Mouse (Mus musculus): Measurements from ENCODE around the gene Cd300ld3.

The Cd300ld3 gene

DNA sequence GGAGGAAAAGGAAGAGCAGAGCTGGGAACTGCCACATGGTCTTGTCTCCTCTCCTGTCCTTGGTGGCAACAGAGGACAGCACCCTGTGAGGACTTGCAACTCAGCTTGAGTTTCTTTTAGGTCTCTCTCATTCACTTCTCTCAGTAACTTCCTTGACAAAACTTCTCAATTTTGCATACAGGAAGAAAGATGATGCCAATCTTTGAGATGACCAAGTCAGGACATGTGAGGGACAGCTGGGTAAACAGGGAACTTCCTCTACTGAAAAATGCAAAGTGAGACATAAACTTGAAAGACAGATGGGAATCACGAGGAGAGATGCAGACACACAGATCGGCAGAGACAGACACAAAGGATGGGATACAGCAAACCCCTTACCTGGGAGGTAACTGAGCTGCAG lies at the start of gene Cd300ld3:
Gene Cd300ld3, minus strand, starts transcription at position 151 of the 400 bp plus-strand sequence.
- DNase-seq: no peak

DNA sequence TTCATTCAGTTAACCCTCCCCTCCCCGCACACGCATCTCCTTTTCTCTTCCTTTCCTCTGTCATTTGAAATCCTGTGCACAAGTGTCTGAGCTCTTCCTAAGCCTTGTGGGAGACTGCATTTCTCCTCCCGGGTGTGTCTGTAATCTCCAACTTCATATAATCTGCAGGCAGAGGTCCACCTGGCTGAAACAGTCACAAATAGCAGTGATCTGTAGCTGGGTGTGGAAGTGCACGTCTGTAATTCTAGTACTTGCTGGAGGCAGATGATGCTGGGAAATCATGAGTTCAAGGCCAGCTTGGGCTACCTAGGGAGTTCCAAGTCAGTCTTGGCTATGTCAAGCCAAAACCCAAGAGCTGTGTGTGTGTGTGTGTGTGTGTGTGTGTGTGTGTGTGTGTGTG lies 43.9 kb upstream of the Cd300ld3 start:
- DNase-seq: no peak

DNA sequence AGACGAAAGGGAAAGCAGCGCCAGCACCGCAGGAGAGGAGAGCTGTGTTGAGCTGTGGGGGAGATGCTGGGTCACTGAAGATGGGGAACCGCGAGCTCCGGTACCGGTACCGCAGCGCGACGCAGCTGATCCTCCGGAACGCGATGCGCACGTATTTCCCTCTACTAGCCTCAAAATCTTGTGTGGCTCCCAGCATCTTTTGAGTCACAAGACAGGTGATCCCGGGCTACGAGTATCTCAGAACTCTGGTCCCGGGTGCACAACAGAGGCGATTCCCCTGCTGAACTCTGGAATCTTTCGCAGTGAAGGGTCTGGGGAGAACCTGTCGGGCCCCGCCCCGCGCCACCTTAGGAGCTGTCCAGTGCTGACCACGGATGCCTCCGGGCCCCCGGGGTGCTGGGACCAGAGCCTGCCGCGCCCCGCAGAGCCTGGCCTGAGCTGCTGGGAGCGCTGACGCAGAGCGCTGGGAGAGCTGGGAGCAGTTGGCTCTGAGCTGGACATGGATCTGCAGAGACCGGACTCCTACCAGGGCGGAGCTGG lies 43.2 kb upstream of the Cd300ld3 start, which contains the start of gene Rab37:
Gene Rab37, plus strand, starts transcription at position 70 of the 540 bp plus-strand sequence.
- no peak for DNase-seq

DNA sequence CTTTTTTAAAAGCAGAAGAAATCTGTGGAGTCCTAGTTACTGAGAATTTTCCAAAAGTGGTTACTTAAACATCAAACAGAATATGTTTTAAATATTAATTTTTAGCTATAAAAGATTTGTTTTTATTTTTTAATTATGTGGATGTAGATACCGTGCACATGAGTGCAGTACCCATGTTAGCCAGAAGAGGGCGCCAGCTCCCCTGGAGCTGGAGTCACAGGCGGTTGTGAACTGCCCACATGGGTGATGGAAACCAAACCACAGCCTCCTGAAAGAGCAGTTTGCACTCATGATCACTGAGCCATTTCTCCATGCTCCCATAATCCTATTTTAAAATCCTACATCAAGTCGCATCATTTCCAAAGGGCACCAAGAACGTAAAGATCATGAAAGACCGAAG lies 41.6 kb upstream of the Cd300ld3 start:
- no peak for DNase-seq

DNA sequence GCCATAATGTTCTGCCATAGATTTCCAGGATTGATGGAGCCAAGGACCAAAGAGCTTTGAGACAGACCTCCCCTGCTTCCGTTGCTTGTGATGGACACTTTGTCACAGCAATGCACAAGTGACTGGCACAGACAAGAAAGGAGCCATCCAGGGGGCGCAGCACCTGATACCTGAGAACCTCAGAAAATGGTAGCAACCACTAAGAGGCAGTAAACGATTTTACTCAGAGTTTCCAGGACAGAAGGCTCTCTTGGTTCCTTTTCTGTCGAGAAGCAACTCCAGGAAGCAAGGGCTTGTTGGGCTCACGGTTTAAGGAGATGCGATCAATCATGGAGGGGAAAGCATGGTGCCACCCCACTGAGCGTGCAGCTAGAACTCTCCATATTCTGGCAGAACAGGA lies 38.0 kb upstream of the Cd300ld3 start:
- DNase-seq: no peak

DNA sequence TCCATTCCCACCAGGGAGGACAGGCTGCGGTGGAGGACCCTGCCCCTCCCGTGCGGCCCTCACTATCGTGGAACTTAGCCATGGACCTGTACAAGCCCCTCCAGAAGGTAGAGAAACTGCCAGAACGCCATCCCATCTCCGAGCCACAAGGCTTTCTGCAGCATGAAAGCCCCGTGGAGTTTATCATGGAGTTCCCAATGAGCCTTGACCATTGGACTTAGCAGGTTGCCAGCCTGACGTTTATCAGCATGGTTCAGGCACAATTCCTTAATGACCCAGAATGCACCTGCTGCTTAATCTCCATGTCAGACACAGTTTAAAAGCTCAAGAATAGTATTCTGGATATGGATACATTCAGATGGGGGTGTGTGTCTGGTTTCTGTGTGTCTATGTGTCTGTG lies 36.9 kb upstream of the Cd300ld3 start:
- DNase-seq: no peak

DNA sequence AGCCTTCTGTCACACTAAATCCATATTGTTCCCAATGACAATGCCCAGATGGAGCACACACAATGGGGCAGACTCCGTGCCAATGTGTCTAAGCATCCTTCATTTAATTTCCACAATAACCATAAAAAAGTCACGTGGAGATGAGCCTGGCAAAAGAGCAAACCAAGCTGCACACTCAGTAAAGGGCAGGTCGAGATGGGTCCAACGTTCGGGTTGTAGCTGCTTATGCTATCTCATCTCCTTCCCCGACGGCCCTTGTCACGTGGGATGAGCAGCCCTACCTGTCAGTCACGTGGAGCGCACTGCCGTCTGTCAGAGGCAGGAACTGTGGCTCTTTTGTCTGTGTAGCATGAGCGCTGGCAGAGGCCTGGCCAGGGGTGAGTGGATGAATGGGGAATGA lies 36.4 kb upstream of the Cd300ld3 start:
- no peak for DNase-seq

DNA sequence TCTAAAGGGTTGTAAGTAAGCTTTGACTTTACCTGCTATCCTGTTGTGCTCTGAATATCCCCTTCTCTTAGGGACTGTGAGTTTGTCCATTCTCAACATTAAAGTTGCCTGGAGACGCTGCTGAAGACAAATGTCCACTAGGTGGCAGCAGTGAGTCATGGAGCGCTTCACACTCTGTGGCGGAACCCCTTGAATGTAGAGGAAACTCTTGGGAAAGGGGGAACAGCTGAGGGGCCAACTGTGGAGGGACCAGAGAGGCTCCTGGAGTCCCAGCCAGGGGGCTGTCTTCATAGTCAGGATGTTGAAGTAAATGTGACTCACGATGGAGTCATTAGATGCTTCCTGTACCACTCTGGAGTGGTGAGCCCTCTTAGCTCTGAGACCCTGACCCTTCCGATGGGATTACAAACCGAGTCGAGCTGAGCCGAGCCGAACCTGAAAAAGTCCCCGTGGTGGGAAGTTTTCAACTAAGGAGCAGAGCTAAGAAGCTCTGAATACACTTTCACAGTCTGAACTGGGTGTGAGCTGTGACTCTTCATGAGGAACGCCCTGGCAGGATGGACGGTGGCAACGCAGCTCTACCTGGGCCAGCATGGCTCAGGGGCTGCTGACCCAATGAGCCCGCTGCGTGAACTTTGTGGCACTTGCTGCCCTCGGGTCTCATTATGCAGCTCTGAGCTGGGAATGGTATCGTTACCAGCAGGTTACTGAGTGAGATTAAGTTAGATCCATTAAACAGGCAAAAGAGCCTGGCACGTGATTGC lies 35.3 kb upstream of the Cd300ld3 start:
- peak; percentile 58 for DNase-seq

DNA sequence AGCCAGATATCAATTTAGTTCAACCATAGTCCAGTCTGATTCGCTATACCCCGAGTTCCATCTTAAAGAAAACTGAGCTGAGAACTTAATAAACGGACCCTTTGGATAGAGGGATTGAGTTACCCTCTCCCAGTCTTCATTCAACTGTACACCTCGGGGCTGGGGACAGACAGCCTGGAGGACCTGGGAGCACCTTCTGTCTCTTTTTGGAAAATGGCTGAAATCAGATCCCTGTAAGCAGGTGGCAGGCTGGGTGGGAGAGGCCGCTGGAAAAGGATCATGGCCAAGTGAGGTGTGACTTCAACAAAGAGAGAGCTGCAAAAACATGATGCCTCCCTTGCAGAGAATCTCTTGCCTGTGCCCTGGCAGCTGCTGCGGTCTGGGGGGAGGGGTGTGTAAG lies 34.0 kb upstream of the Cd300ld3 start:
- DNase-seq: no peak

DNA sequence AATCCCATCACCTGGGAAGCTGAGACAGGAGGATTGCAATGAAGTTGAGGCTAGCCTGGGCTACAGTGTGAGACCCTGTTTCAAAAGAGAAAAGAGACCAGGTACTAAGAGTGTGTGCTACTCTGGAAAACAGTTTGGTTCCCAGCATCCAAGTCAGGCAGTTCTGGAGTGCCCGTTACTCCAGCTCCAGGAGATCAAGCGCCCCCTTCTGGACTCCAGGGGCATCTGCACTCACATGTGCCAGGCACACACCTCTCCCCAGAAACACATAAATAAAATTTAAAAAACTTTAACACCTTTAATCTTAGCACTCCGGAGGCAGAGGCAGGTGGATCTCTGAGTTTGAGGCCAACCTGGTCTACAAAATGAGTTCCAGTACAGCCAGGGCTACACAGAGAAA lies 33.2 kb upstream of the Cd300ld3 start:
- DNase-seq: no peak

DNA sequence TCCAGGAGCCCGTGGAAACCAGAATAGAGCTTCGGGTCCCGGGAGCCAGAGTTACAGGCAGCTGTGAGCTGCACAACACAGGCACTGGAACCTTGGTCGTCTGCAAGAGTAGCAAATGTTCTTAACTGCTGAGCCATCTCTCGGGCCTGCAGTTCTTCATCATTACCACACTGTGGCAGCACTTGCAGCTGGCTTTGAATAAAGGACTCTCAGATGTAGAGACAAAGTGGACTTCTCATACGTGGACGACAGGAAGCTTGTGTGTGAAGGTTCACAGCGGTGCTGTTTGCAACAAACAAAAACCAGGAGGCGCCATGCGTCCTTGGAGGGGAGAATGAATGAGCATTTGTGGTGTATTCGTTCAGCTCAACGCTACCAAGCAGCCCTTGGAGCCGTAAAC lies 32.7 kb upstream of the Cd300ld3 start:
- DNase-seq: peak; percentile 25

DNA sequence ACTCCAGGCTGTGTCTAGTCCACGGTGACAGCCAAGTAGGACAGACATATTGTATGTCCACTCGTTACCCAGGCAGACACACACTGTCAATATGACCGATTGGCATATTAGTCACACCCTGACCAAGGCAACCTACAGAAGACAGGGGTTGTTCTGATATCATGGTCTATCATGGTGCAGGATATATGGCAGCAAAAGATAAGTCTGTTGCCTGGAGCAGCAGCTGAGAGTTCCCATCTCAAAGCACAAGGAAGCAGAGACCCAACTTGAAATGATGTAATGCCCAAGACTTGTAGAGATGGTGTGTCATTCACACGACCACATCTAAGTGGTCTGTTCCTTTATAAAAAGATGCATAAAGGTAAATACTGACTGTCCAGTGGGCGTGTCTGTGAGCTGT lies 30.5 kb upstream of the Cd300ld3 start:
- DNase-seq: no peak

DNA sequence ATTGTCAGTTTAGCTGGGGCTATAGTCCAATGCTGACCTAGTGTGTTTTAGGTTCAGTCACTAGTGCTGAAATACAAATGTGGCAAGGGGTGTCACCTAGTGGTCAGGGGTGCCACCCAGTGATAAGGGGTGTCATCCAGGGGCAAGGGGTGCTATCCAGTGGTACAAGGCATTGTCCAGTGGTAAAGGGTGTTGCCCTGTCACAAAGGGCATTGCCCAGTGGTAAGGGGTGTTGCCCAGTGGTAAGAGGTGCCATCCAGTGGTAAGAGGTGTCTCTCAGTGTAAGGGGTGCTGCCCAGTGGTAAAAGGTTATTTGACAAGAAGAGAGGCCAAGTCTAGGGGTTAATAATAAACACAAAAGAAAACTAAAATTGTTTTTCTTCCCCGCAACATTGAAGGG lies 29.2 kb upstream of the Cd300ld3 start:
- no peak for DNase-seq

DNA sequence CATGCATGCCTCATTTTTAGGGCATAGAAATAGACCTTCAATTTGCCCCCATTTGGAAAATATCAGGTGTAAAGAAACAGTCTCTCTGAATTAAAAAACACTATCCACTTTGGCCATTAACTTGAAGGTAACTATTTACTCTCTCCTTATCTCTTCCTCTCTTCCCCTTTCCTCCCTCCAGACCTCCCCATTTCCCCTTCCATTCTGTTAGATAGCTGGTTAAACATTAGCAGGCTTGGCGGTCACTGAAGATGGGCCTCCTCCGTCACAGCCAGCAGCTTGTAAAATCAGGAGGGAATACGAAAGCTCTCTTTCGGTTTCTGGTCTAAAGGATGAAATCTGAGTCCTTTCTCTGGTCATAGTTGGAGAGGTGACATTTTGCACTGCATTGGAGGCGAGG lies 27.6 kb upstream of the Cd300ld3 start:
- DNase-seq: no peak

DNA sequence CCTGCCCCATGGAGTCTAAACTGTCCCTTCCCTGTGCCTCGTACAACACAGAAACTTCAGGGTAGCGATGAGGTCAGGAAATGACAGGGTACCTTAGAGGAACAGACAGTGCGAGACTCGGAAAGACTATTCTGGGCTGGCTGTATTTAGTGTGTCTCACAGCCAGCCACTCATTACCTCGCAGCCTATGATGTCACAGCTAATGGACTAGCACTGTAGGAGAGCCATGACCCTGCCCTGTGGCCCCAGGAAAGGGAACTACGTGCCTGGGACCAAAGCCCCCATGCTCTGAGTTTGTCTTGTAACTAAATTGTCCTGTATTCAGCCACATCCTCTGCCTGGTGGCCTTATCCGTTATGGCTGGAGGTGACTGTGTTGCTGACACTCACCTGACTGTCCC lies 27.2 kb upstream of the Cd300ld3 start:
- DNase-seq: no peak

DNA sequence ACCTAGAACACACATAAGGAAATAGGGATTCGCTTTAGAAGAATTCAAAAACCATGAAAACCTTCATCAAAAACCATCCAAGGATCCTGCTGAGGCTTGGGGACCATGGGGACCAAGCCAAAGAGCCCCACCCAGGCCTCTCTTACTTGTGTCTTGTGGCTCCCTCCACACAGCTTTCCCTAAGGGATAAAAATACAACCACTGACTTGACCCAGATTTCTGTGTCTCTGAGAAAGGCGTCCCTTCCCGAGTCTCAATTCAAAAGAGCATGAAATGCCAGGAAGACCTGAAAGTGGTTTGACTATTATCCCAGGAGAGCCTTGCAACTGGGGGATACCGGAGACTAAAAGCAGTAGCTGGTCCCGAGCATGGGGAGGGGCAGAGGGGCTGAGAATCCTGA lies 24.8 kb upstream of the Cd300ld3 start:
- DNase-seq: no peak

DNA sequence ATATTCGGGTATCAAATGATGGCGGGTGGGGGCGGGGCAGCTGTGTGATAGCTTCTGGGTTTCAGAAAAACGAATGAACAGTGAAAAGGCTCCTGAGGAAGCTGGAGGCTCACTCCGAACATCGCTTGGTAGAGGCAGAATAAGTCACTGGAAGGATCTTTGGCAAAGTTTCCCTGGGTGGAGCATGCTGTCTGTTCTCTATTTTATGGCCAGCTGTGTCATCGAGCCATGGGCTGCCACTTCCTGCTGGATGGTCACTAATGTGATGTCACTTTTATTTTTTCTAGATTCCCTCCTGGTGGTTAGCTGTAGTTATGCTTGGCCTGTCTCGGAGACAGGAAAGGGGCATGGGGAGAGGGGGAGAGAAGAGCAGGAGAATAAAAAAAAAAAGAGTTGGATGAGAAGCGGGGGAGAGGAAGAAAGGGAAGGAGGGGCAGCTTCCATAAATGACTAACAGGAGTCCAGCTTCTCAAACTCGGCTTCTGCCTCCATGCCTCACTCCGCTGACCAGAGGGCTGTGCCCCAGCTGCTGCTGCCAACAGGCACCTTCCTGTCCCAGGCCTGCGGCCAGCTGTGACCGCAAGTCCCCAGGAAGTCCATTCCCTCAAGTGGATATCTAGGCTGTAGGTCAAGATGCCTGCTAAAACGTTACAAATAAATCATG lies 23.6 kb upstream of the Cd300ld3 start:
- DNase-seq: no peak

DNA sequence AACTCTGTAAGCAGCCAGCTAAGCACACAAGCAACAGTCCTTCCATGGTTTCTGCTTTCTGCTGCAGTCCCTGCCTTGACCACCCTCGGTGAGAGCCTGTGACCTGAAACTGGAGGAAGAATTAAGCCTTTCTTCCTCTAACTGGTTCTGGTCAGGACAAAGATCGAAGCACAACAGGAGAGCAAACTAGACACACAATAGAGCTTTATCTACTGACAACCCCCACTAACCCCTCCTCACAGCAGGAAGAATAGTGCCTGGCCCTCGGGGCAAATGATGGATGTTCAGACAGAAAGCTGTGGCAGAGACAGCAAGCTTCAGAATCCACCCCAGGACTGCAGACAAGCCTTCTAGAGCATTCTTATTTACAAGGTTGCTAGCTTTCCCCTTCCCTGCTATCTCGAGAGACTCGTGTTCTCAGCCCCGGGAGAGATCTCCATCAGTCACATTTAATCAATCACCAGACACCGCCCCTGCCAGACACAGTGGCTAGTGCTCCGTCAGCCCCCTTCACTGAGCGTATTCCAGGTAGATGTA lies 22.9 kb upstream of the Cd300ld3 start:
- no peak for DNase-seq

DNA sequence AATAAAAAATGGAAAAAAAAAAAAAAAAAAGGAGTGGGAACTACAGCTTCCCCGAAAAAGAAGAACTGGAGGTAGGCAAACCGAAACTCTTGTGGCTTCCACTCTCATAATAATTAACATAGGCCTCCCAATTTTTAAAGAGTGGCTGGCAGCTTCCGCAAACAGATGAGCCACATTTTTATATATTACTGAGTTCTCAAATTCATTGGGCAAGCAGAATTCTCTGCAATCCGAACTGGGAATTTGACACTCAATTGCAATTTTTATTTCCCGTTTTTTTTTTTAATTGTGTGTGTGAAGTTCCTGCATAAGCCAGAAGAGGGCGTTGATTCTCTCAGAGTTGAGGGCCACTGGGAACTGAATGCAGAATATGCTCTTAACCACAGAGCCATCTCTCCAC lies 18.6 kb upstream of the Cd300ld3 start:
- DNase-seq: no peak

DNA sequence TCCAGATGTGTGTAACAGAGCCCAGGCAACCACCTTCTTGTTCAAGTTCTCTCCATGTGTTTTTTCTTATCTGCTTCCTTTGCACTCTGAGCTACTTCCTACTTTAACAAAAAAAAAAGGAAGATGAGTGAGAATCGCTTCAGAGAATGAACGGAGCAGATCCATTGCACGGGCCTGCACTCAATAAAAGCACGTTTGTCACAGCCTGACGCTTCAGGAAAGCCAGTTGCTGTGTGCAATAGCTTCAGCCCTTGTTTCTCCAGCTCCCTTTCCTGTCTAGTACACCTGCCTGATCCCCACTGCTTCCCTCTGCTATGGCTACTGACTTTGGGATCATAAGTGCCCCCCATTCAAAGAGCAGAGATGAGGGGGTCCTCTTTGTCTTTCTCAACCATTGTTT lies 13.9 kb upstream of the Cd300ld3 start, which contains the start of gene Cd300e:
Gene Cd300e, minus strand, starts transcription at position 101 of the 400 bp plus-strand sequence.
- DNase-seq: no peak

DNA sequence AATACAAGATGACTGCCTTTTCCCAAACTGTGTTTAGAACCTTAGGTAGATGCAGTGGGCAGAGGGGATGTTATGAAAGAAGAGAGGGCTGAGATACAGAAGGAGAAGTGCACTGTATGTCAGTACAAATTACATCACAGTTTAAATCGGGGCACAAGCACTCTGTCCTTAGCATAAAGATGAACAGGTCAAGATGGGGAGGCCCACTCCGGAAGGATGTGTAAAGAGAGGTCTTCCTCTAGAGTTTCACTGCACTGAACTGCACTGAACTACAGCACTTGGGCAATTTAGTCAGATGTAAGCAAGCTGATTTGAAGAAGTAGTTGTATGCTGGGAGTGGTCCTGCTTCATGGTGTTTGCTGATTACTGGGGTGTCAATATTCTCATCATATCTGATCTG lies 11.6 kb upstream of the Cd300ld3 start:
- DNase-seq: no peak

DNA sequence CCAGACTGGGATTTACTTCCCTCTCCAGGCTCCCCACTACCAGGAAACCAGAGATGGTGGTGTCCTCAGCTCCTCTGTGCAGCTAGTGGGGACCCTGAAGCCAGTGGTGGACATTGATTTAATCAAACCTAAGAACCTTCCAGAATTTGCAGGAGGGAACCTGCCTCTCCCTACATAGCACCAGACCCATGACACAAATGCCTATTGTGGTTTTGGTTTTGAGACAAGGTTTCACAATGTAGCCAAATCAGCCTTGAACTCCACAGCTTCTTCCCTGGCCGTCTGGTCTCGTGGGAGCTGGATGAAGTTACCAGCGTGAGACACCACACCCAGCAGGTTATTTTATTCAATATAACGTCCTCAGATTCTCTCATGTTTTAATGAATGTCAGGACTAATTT lies 10.5 kb upstream of the Cd300ld3 start:
- no peak for DNase-seq

DNA sequence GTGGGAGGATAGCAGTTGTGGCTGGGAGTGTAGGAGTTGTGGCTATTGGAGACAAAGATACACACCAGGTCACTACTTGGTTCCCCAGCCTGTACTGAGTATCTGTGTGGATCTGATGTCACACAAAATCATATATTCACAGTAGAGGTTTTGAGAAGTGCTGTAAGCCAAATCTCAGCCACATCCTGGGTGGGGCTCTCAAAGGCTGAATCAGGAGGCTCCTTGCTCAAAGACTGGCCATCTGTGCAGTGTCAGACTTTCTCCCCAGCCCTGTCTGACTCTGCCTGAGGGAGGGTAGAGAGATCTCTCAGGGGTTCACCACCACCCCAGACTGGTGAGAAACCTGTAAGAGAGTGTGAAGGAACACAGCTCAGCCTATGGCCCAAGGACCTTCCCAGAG lies 6.3 kb upstream of the Cd300ld3 start:
- no peak for DNase-seq

DNA sequence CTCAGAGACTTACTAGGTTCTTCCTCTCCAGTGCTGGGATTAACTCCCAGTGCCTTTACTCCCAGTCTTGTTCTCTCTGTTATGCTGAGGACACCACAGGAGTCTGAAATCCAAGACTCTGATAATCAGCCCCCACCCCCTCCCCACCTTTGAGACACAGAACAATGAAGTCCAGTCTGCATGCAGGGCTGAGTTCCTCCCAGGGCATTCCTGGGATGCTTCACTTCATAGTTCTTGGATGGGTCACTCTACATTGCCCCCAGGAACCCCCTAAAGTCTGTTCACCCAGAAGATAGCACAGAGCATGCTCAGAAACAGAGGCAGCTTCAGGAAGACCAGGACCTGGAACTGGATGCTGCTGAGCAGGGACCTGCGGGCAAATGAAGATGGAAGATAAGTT lies 4.8 kb upstream of the Cd300ld3 start:
- no peak for DNase-seq

All from right cerebral cortex, postnatal 25 days (tissue).